In the genomic region with DNA sequence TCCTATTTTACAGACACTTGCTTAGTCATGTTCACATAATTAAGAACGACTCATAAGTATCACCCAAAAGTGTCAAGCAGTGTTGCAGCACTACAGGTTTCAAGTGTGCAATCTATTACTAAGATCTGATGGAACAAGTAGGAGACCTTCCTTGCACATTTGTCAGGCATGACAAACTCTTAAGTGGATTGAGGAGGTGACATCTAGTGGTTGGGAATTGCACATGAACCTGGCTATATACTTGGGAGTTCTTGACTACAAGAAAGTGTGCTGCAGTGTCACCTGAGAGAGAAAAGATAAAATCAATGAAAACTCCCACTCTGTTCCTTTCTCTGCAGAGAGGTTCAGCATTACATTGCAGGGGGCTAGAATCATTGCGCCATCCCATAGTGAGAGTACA, we compare ENCODE assay signal across 20 mouse cellular contexts. TPM values are rescaled to one million over a fixed set of nuclear protein-coding genes. Genes with fewer than 3 reads are reported as not detected.
DNase-seq lines count a peak whose midpoint lies in the region; ATAC-seq and TF ChIP-seq lines count a peak whose summit lies in the region.
"Had no signal": no experiment of that assay in that cellular context is flagged by ENCODE, and none has a peak within 500 bp of the region (broad histone marks: within the 10 kb centered on the region; RNA-seq: fewer than 3 reads in every experiment).

No protein-coding gene starts in this region.

- WGBS in midbrain, postnatal 0 days, result 75% methylated on average over 2 of the region's 2 CpGs
- 85% methylated on average over 2 of the region's 2 CpGs for WGBS in midbrain, embryonic 16.5 days
- WGBS in stomach, postnatal 0 days, result 66% methylated on average over 2 of the region's 2 CpGs

- H3K9me3 ChIP-seq in midbrain, postnatal 0 days (ENCODE audit: low read length), result no peaks in the 10 kb centered on the region
- no peaks in the 10 kb centered on the region for H3K9me3 ChIP-seq in midbrain, embryonic 16.5 days (replicated peaks; ENCODE audit: control insufficient read depth, low read length, poor library complexity, severe bottlenecking)
- no peaks in the 10 kb centered on the region for H3K9me3 ChIP-seq in stomach, postnatal 0 days (ENCODE audit: control insufficient read depth, low read length)
- H3K9me3 ChIP-seq: heart, embryonic 13.5 days; hindbrain, embryonic 13.5 days; limb, embryonic 13.5 days; midbrain, embryonic 12.5 days; neural tube, embryonic 12.5 days had no signal

- H3K4me3 ChIP-seq in midbrain, postnatal 0 days (ENCODE audit: low read depth, low read length), result no peak overlapping the region
- no peak overlapping the region for H3K4me3 ChIP-seq in midbrain, embryonic 16.5 days (ENCODE audit: low read depth, low read length)
- H3K4me3 ChIP-seq in stomach, postnatal 0 days (ENCODE audit: low read depth, low read length), result no peak overlapping the region
- H3K4me3 ChIP-seq: heart, embryonic 13.5 days; hindbrain, embryonic 13.5 days; limb, embryonic 13.5 days; midbrain, embryonic 12.5 days; neural tube, embryonic 12.5 days had no signal

- H3K36me3 ChIP-seq in midbrain, postnatal 0 days (ENCODE audit: insufficient read depth, low read length), result no peaks in the 10 kb centered on the region
- H3K36me3 ChIP-seq in midbrain, embryonic 16.5 days (ENCODE audit: control insufficient read depth, insufficient read depth, low read length), result no peaks in the 10 kb centered on the region
- H3K36me3 ChIP-seq in stomach, postnatal 0 days (ENCODE audit: control insufficient read depth, insufficient read depth, low read length), result no peaks in the 10 kb centered on the region
- H3K36me3 ChIP-seq: heart, embryonic 13.5 days; hindbrain, embryonic 13.5 days; limb, embryonic 13.5 days; midbrain, embryonic 12.5 days; neural tube, embryonic 12.5 days had no signal

- no peak overlapping the region for H3K27ac ChIP-seq in midbrain, postnatal 0 days (ENCODE audit: low read depth, low read length)
- H3K27ac ChIP-seq in midbrain, embryonic 16.5 days (ENCODE audit: low read length), result no peak overlapping the region
- no peak overlapping the region for H3K27ac ChIP-seq in stomach, postnatal 0 days (replicated peaks)
- H3K27ac ChIP-seq: heart, embryonic 13.5 days; hindbrain, embryonic 13.5 days; limb, embryonic 13.5 days; midbrain, embryonic 12.5 days; neural tube, embryonic 12.5 days had no signal

- TF ChIP-seq CTCF in midbrain, postnatal 0 days (IDR thresholded peaks at IDR 0.05), result peak; percentile 73
- TF ChIP-seq CTCF in stomach, postnatal 0 days (IDR thresholded peaks at IDR 0.05; ENCODE audit: low read depth), result peak; percentile 50

- TF ChIP-seq EP300 in stomach, postnatal 0 days (optimal IDR thresholded peaks at IDR 0.05), result no peak

- no peak overlapping the region for H3K9ac ChIP-seq in midbrain, postnatal 0 days (replicated peaks; ENCODE audit: low read length, poor library complexity, severe bottlenecking)
- no peak overlapping the region for H3K9ac ChIP-seq in midbrain, embryonic 16.5 days (ENCODE audit: low read depth, low read length)
- no peak overlapping the region for H3K9ac ChIP-seq in stomach, postnatal 0 days (ENCODE audit: low read length)
- H3K9ac ChIP-seq: heart, embryonic 13.5 days; hindbrain, embryonic 13.5 days; limb, embryonic 13.5 days; midbrain, embryonic 12.5 days; neural tube, embryonic 12.5 days had no signal

- H3K4me1 ChIP-seq in midbrain, postnatal 0 days (ENCODE audit: insufficient read depth, low read length), result no peaks in the 10 kb centered on the region
- H3K4me1 ChIP-seq in midbrain, embryonic 16.5 days (ENCODE audit: control insufficient read depth, insufficient read depth, low read length), result no peaks in the 10 kb centered on the region
- H3K4me1 ChIP-seq in stomach, postnatal 0 days (replicated peaks; ENCODE audit: control insufficient read depth, insufficient read depth), result no peaks in the 10 kb centered on the region
- H3K4me1 ChIP-seq: heart, embryonic 13.5 days; hindbrain, embryonic 13.5 days; limb, embryonic 13.5 days; midbrain, embryonic 12.5 days; neural tube, embryonic 12.5 days had no signal

- no peak for ATAC-seq in midbrain, postnatal 0 days (ENCODE audit: low FRiP score)
- ATAC-seq in midbrain, embryonic 16.5 days, result no peak
- ATAC-seq in stomach, postnatal 0 days (ENCODE audit: low FRiP score, low TSS enrichment), result no peak

- H3K27me3 ChIP-seq in midbrain, postnatal 0 days (ENCODE audit: insufficient read depth, low read length), result no peaks in the 10 kb centered on the region
- H3K27me3 ChIP-seq in midbrain, embryonic 16.5 days (ENCODE audit: control insufficient read depth, insufficient read depth, low read depth, low read length), result no peaks in the 10 kb centered on the region
- H3K27me3 ChIP-seq in stomach, postnatal 0 days (ENCODE audit: control insufficient read depth, insufficient read depth, low read length), result no peaks in the 10 kb centered on the region
- H3K27me3 ChIP-seq: heart, embryonic 13.5 days; hindbrain, embryonic 13.5 days; limb, embryonic 13.5 days; midbrain, embryonic 12.5 days; neural tube, embryonic 12.5 days had no signal

- H3K4me2 ChIP-seq in midbrain, postnatal 0 days (ENCODE audit: low read depth, low read length, poor library complexity, severe bottlenecking), result no peak overlapping the region
- no peak overlapping the region for H3K4me2 ChIP-seq in midbrain, embryonic 16.5 days (ENCODE audit: low read length)
- no peak overlapping the region for H3K4me2 ChIP-seq in stomach, postnatal 0 days (replicated peaks; ENCODE audit: low read depth)
- H3K4me2 ChIP-seq: heart, embryonic 13.5 days; hindbrain, embryonic 13.5 days; limb, embryonic 13.5 days; midbrain, embryonic 12.5 days; neural tube, embryonic 12.5 days had no signal

- peak; percentile 18 for DNase-seq in embryo, embryonic 10 days (ENCODE audit: low spot score)
- no peak for DNase-seq in embryo, embryonic 9.5 days (ENCODE audit: extremely low spot score)
- DNase-seq in kidney, adult 9 months, result peak; percentile 11
- no peak for DNase-seq in kidney, adult 8-10 months
- peak; percentile 53 for DNase-seq in midbrain, postnatal 0 days (ENCODE audit: low spot score)
- DNase-seq in stomach, postnatal 0 days (ENCODE audit: low spot score), result no peak
- DNase-seq in testis, postnatal 14 days (ENCODE audit: low spot score), result no peak
- DNase-seq: adrenal gland, postnatal 10 days; kidney, postnatal 14 days; lung, postnatal 36 days; thymus, adult 2 months had no signal

RNA-seq across cellular contexts. Expression of gene Sfrp4, which starts 21.3 kb away (rescaled TPM):
- 1.6 and 6.5 TPM in 2 replicates for total RNA-seq in midbrain, postnatal 0 days (2014; rRNA removed)
- 2.7 and 3.5 TPM in 2 replicates for polyA plus RNA-seq in midbrain, postnatal 0 days (2015; fragmentation: Nextera tagmentation; extraction: Ambion mirVana)
- 3.9 and 4.4 TPM in 2 replicates for polyA plus RNA-seq in midbrain, embryonic 16.5 days (2015; fragmentation: Nextera tagmentation; extraction: Ambion mirVana)
- 6.8 and 8.4 TPM in 2 replicates for polyA plus RNA-seq in stomach, postnatal 0 days (2015; fragmentation: Nextera tagmentation; extraction: Ambion mirVana)

RNA-seq across cellular contexts. Expression of gene Epdr1, which starts 24.5 kb away (rescaled TPM):
- 29.1 and 31.6 TPM in 2 replicates for total RNA-seq in midbrain, postnatal 0 days (2014; rRNA removed)
- 32.9 and 33.5 TPM in 2 replicates for polyA plus RNA-seq in midbrain, postnatal 0 days (2015; fragmentation: Nextera tagmentation; extraction: Ambion mirVana)
- polyA plus RNA-seq in midbrain, embryonic 16.5 days (2015; fragmentation: Nextera tagmentation; extraction: Ambion mirVana), result 18.6 and 25.3 TPM in 2 replicates
- 13.6 and 14.7 TPM in 2 replicates for polyA plus RNA-seq in stomach, postnatal 0 days (2015; fragmentation: Nextera tagmentation; extraction: Ambion mirVana)

RNA-seq across cellular contexts. Expression of gene Nme8, which starts 53.4 kb away (rescaled TPM):
- total RNA-seq in midbrain, postnatal 0 days (2014; rRNA removed), result not detected in 2 replicates
- polyA plus RNA-seq in midbrain, postnatal 0 days (2015; fragmentation: Nextera tagmentation; extraction: Ambion mirVana), result 0.17 TPM in 1 of 2 replicates, not detected in the other
- 0.18 TPM in 1 of 2 replicates, not detected in the other for polyA plus RNA-seq in midbrain, embryonic 16.5 days (2015; fragmentation: Nextera tagmentation; extraction: Ambion mirVana)
- polyA plus RNA-seq in stomach, postnatal 0 days (2015; fragmentation: Nextera tagmentation; extraction: Ambion mirVana), result not detected in 2 replicates
- total RNA-seq: adrenal gland, postnatal 10 days; common myeloid progenitor, adult 5-6 weeks; gastrocnemius, adult 18-20 months; layer of hippocampus, postnatal 25 days had no signal
- polyA plus RNA-seq: hindbrain, embryonic 13.5 days; limb, embryonic 13.5 days; midbrain, embryonic 12.5 days; neural tube, embryonic 12.5 days; thymus, adult 2 months had no signal

Comparison
In these comparisons a context has a peak if more than half of its experiments do, and no peak if none do; other contexts are left out.
1. DNase-seq: peak in embryo, embryonic 10 days (single experiment), kidney, adult 9 months (single experiment) and midbrain, postnatal 0 days (single experiment); none in embryo, embryonic 9.5 days (single experiment), kidney, adult 8-10 months (0 of 2), stomach, postnatal 0 days (single experiment) and testis, postnatal 14 days (single experiment).